Mouse (Mus musculus) limb, embryonic 13.5 days (tissue): Measurements from ENCODE around the gene Rrp1b. TPM values are rescaled to one million over a fixed set of nuclear protein-coding genes. Genes with fewer than 3 reads are reported as not detected.
A peak's percentile ranks its signal among the peaks of the same experiment; 100 is the strongest.
"Not testable (repeated sequence)": the region's sequence is repeated elsewhere in the genome, so short reads cannot be mapped to it uniquely, and the experiment has no call there.

ENCODE experiments used
- ATAC-seq: fragments of 200-750 bp; cut with Nextera tagmentation; 2 replicates; pipeline ENCODE4 v1.8.0; 2017; ENCODE audit warnings: low read depth, moderate number of reproducible peaks, moderate TSS enrichment; ENCODE audit not compliant: low FRiP score
- H3K27ac ChIP-seq: fragments of 300-500 bp; sonication (generic); 2 replicates; pipeline ENCODE4 v1.5.1; 2015; ENCODE audit warnings: inconsistent platforms, mild to moderate bottlenecking, moderate library complexity
- H3K27me3 ChIP-seq: fragments of 300-500 bp; sonication (generic); 2 replicates; pipeline ENCODE4 v1.6.1; 2015; ENCODE audit warnings: mild to moderate bottlenecking, inconsistent platforms
- H3K36me3 ChIP-seq: fragments of 300-500 bp; sonication (generic); 2 replicates; pipeline ENCODE4 v1.6.1; 2015; ENCODE audit warnings: inconsistent platforms, mild to moderate bottlenecking, moderate library complexity
- H3K4me1 ChIP-seq: fragments of 300-500 bp; sonication (generic); 2 replicates; pipeline ENCODE4 v1.6.1; 2015; ENCODE audit warnings: inconsistent platforms
- H3K4me2 ChIP-seq: fragments of 300-500 bp; sonication (generic); replicated peaks from 2 replicates; pipeline ENCODE4 v1.6.1; 2015; ENCODE audit warnings: inconsistent platforms, mild to moderate bottlenecking, moderate library complexity
- H3K4me3 ChIP-seq: fragments of 300-500 bp; sonication (generic); 2 replicates; pipeline ENCODE4 v1.5.1; 2015; ENCODE audit warnings: moderate library complexity, mild to moderate bottlenecking, inconsistent platforms
- H3K9ac ChIP-seq: fragments of 300-500 bp; sonication (generic); 2 replicates; pipeline ENCODE4 v1.6.1; 2015; ENCODE audit warnings: mild to moderate bottlenecking, inconsistent platforms
- H3K9me3 ChIP-seq: fragments of 300-500 bp; sonication (generic); 2 replicates; pipeline ENCODE4 v1.6.1; 2016; ENCODE audit warnings: inconsistent platforms
- WGBS: fragments of 180-500 bp; shearing (Covaris S2); methylation state at CpG from one replicate; pipeline ENCODE4 v1.1.7; 2015; 5-methylcytosine and 5-hydroxymethylcytosine counted together
- polyA plus RNA-seq: library from polyadenylated mRNA; unstranded; fragments of >200 nt; fragmentation: Nextera tagmentation; extraction: Ambion mirVana; gene quantifications from 2 replicates; pipeline ENCODE4 v1.2.1, GENCODE M21; 2015

Rrp1b gene
- polyA plus RNA-seq, 1 experiment from 2014 or later = 87.2 TPM

DNA sequence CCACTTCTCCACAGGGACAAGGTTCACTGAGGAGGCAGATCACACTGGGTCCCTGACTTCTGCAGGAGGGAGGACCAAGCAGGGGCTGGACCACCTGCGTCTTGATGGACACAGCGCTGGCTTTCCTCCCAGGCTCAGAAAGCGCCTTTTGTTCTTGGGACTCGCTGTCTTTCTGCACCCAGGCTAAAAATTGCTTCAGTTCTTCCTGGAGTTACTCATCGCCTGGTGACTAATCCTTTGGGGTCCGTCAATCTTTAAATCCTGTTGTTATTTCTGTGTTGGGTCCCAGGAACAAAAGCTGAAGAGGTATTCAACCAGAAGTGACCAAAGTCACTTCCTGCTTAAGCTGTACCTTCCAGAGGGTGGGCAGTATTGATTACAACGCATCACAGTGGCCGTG lies 28.9 kb downstream of the Rrp1b start:
- H3K27ac ChIP-seq, H3K27me3 ChIP-seq, H3K9ac ChIP-seq, H3K4me3 ChIP-seq, H3K4me1 ChIP-seq, H3K4me2 ChIP-seq, ATAC-seq, H3K9me3 ChIP-seq: not testable (repeated sequence)
- H3K36me3 ChIP-seq = peaks cover 27% of the 10 kb centered on the region
- WGBS = 78% methylated on average over 8 of the region's 8 CpGs

DNA sequence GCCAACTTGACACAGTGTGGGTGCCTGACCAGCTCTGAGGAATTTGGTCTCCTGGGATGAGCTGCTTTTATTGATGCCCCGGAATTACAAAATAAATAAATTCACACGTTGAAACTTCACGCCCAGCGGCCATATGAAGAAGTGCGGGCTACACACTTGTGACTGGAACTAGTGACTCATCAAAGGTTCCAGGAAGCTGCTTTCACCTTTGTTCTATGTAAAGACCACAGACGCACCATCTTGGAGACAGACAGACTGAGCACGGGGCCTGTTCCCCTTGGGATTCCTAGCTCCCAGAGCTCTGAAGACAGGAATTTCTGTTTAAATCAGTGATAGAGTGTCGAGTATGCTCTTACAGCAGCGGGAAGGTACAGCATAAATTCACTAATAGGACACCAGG lies 31.6 kb downstream of the Rrp1b start:
- ATAC-seq = no peak
- H3K9ac ChIP-seq = no peak overlapping the region

DNA sequence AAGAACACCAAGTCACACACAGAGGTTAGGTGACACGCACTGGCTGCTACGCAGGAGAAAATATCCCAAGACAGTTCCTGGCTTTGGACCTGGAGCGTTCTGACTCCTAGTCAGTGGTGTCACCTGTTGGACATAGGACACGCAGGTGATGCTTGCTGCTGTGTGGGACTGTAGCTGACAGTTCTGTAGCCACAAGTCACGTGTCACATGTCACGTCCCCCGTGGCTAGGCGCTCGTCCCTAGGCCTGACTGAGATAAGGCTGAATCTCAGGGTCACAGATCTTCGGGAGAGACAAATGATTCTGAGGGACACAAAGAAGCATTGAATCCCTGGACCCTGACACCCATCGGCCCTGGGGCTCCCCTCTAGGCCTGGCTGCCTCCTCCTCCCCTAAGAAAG lies 32.5 kb downstream of the Rrp1b start:
- ATAC-seq = no peak
- Histone ChIP-seq H3K4me2 (no peak overlapping the region), H3K27ac (no peak overlapping the region), H3K9me3 (peaks cover 6% of the 10 kb centered on the region), H3K4me3 (no peak overlapping the region), H3K36me3 (no peaks in the 10 kb centered on the region), H3K4me1 (0 out of 2 replicates have a peak, but pooled peaks cover 3% of the 10 kb centered on the region), H3K9ac (no peak overlapping the region), H3K27me3 (no peaks in the 10 kb centered on the region)
- 91% methylated on average over 11 of the region's 11 CpGs for whole genome bisulfite sequencing

More for the DNA sequence above, 31.6 kb downstream of the Rrp1b start:
- no peaks in the 10 kb centered on the region for H3K36me3 ChIP-seq
- peaks cover 6% of the 10 kb centered on the region for H3K9me3 ChIP-seq
- 0 out of 2 replicates have a peak, but pooled peaks cover 3% of the 10 kb centered on the region for H3K4me1 ChIP-seq
- 79% methylated on average over 9 of the region's 9 CpGs for WGBS
- H3K4me2 ChIP-seq = no peak overlapping the region
- no peaks in the 10 kb centered on the region for H3K27me3 ChIP-seq
- H3K27ac ChIP-seq = no peak overlapping the region
- H3K4me3 ChIP-seq = no peak overlapping the region

DNA sequence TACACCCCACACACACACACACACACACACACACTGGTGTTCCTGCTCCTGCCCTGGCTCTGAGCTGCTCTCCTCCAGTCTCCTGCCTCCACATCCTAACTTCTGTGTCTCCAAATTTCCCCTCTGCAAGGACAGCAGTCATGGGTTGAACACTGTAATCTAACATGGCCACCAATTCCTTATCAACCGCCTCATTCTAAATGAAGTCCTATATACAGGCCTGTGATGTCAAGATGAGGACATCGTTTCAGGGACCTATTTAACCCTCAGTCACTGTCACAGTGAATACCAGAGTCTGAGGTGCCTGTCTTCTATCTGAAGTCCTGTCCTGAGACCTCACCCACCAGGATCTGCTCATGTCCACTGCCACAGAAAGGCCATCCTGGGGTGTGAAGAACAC lies 32.9 kb downstream of the Rrp1b start:
- 89% methylated on average over 2 of the region's 2 CpGs for WGBS
- no peak for ATAC-seq
- no peak overlapping the region for H3K9ac ChIP-seq
- no peaks in the 10 kb centered on the region for H3K27me3 ChIP-seq
- H3K4me3 ChIP-seq = no peak overlapping the region
- H3K4me1 ChIP-seq = 0 out of 2 replicates have a peak, but pooled peaks cover 3% of the 10 kb centered on the region
- peaks cover 6% of the 10 kb centered on the region for H3K9me3 ChIP-seq
- H3K4me2 ChIP-seq = no peak overlapping the region
- no peaks in the 10 kb centered on the region for H3K36me3 ChIP-seq
- H3K27ac ChIP-seq = no peak overlapping the region

- no peaks in the 10 kb centered on the region for H3K4me1 ChIP-seq
- no peak overlapping the region for H3K4me2 ChIP-seq
- peak; percentile 46 for ATAC-seq
- H3K27ac ChIP-seq = no peak overlapping the region
- H3K36me3 ChIP-seq = no peaks in the 10 kb centered on the region
- no peak overlapping the region for H3K4me3 ChIP-seq
- 0% methylated on average over 2 of the region's 2 CpGs for WGBS
- peaks cover 6% of the 10 kb centered on the region for H3K9me3 ChIP-seq
- no peak overlapping the region for H3K9ac ChIP-seq
- H3K27me3 ChIP-seq = no peaks in the 10 kb centered on the region
Measured at GRCm38 (mm10) chr17:32073359-32073758, 37.5 kb downstream of the Rrp1b start.

- WGBS = 56% methylated on average over 4 of the region's 4 CpGs
- no peaks in the 10 kb centered on the region for H3K36me3 ChIP-seq
- ATAC-seq = no peak
- no peak overlapping the region for H3K4me2 ChIP-seq
- H3K4me3 ChIP-seq = no peak overlapping the region
- no peaks in the 10 kb centered on the region for H3K4me1 ChIP-seq
- peaks cover 6% of the 10 kb centered on the region for H3K9me3 ChIP-seq
- H3K27me3 ChIP-seq = no peaks in the 10 kb centered on the region
- H3K9ac ChIP-seq = no peak overlapping the region
- H3K27ac ChIP-seq = no peak overlapping the region
Measured at GRCm38 (mm10) chr17:32074658-32075057, 38.8 kb downstream of the Rrp1b start.

GRCm38 (mm10) chr17:32075164-32075563 lies 39.3 kb downstream of the Rrp1b start:
- H3K4me3 ChIP-seq = no peak overlapping the region
- H3K9ac ChIP-seq = no peak overlapping the region
- no peak overlapping the region for H3K27ac ChIP-seq
- WGBS = 4% methylated on average over 2 of the region's 2 CpGs
- H3K36me3 ChIP-seq = no peaks in the 10 kb centered on the region
- no peaks in the 10 kb centered on the region for H3K27me3 ChIP-seq
- no peak for ATAC-seq
- H3K4me1 ChIP-seq = no peaks in the 10 kb centered on the region
- H3K9me3 ChIP-seq = peaks cover under 1% of the 10 kb centered on the region; the same call in 1 of the 2 replicates
- no peak overlapping the region for H3K4me2 ChIP-seq

GRCm38 (mm10) chr17:32083351-32083750 lies 47.5 kb downstream of the Rrp1b start:
- H3K9me3 ChIP-seq = 0 out of 2 replicates have a peak, but pooled peaks cover 5% of the 10 kb centered on the region
- no peaks in the 10 kb centered on the region for H3K27me3 ChIP-seq
- H3K4me2 ChIP-seq = no peak overlapping the region
- H3K4me3 ChIP-seq = no peak overlapping the region
- no peak overlapping the region for H3K27ac ChIP-seq
- no peaks in the 10 kb centered on the region for H3K36me3 ChIP-seq
- H3K4me1 ChIP-seq = no peaks in the 10 kb centered on the region
- no peak for ATAC-seq
- no peak overlapping the region for H3K9ac ChIP-seq
- 90% methylated on average over 2 of the region's 2 CpGs for WGBS

- Histone ChIP-seq H3K36me3 (no peaks in the 10 kb centered on the region), H3K9me3 (no peaks in the 10 kb centered on the region), H3K4me1 (peaks cover 16% of the 10 kb centered on the region), H3K27ac (no peak overlapping the region), H3K9ac (no peak overlapping the region), H3K4me3 (no peak overlapping the region), H3K4me2 (no peak overlapping the region), H3K27me3 (no peaks in the 10 kb centered on the region)
- ATAC-seq = no peak
- 94% methylated on average over 2 of the region's 2 CpGs for WGBS
Measured at GRCm38 (mm10) chr17:32087069-32087468, 51.2 kb downstream of the Rrp1b start.

- Histone ChIP-seq H3K4me1 (peaks cover 17% of the 10 kb centered on the region), H3K27me3 (no peaks in the 10 kb centered on the region), H3K9ac (no peak overlapping the region), H3K36me3 (no peaks in the 10 kb centered on the region), H3K27ac (peak overlapping the region; percentile 75), H3K4me3 (peak overlapping the region; percentile 28), H3K4me2 (peak overlapping the region; percentile 61), H3K9me3 (peaks cover 8% of the 10 kb centered on the region)
- 0 out of 2 replicates have a peak, but pooled peaks have one; percentile 5 for ATAC-seq
- WGBS = 24% methylated on average over 1 of the region's 1 CpGs
Measured at GRCm38 (mm10) chr17:32091032-32091363, 55.1 kb downstream of the Rrp1b start.

GRCm38 (mm10) chr17:32091364-32092240 lies 55.7 kb downstream of the Rrp1b start:
- Histone ChIP-seq H3K4me2 (peak overlapping the region; percentile 61), H3K4me1 (peaks cover 17% of the 10 kb centered on the region), H3K27ac (peak overlapping the region; percentile 75), H3K4me3 (peak overlapping the region; percentile 28)
- H3K27me3 ChIP-seq, H3K9ac ChIP-seq, H3K36me3 ChIP-seq, H3K9me3 ChIP-seq: not testable (repeated sequence)
- WGBS = 3% methylated on average over 16 of the region's 16 CpGs
- ATAC-seq = peak; percentile 90

DNA sequence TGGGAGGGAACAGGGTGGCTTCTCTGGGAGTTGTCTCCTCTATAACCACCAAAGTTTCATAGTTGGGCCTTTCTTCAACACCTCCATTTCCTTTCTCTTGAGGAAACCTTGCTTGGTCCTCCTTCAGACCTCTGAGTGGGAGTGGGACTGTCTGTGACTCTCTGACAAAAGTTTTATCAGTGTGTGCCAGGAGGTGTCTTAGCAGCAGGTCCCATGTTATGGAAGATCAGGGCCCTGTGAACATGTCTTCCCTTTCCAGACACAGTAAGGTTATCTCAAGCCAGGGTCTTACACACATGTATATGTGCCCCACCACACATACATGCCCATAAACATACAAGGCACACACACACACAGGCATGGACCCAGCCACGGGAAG lies 56.3 kb downstream of the Rrp1b start:
- Histone ChIP-seq H3K9me3 (peaks cover 8% of the 10 kb centered on the region), H3K4me2 (no peak overlapping the region), H3K36me3 (no peaks in the 10 kb centered on the region), H3K4me1 (peaks cover 17% of the 10 kb centered on the region), H3K9ac (no peak overlapping the region), H3K27ac (no peak overlapping the region), H3K27me3 (no peaks in the 10 kb centered on the region), H3K4me3 (no peak overlapping the region)
- WGBS = 88% methylated on average over 1 of the region's 1 CpGs
- ATAC-seq = no peak

DNA sequence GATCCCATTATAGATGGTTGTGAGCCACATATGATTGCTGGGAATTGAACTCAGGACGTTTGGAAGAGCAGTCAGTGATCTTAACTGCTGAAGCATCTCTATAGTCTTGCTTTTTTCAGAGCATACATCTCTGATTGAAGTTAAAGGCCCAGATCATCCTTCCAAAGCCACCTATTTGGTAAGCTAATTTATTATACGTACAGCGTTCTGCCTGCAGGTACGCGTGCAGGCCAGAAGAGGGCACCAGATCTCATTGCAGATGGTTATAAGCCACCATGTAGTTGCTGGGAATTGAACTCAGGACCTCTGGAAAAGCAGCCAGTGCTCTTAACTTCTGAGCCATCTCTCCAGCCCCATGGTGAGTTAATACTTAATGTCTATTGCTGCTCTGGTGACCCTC lies 57.0 kb downstream of the Rrp1b start:
- Histone ChIP-seq H3K9ac (no peak overlapping the region), H3K27ac (no peak overlapping the region), H3K4me3 (no peak overlapping the region), H3K4me2 (no peak overlapping the region), H3K36me3 (no peaks in the 10 kb centered on the region), H3K27me3 (no peaks in the 10 kb centered on the region), H3K9me3 (peaks cover 8% of the 10 kb centered on the region), H3K4me1 (peaks cover 17% of the 10 kb centered on the region)
- no peak for ATAC-seq
- 84% methylated on average over 5 of the region's 5 CpGs for WGBS
